Mouse (Mus musculus) heart, postnatal 0 days (tissue): ENCODE results near the gene Olfr18. TPM values are rescaled to one million over a fixed set of nuclear protein-coding genes. Genes with fewer than 3 reads are reported as not detected.
"Not testable (repeated sequence)": the region's sequence is repeated elsewhere in the genome, so short reads cannot be mapped to it uniquely, and the experiment has no call there.

ENCODE experiments used
- ATAC-seq: fragments of 200-750 bp; cut with Nextera tagmentation; 2 replicates; pipeline ENCODE4 v1.8.0; 2017; ENCODE audit warnings: low read depth, moderate number of reproducible peaks, moderate library complexity; ENCODE audit not compliant: insufficient read depth
- DNase-seq: peaks from one replicate; pipeline ENCODE4 v3.0.0-alpha.2; 2016; ENCODE audit warnings: low spot score
- H3K27ac ChIP-seq: fragments of 300-500 bp; sonication (generic); 2 replicates; pipeline ENCODE4 v1.5.1; 2014; ENCODE audit warnings: low read depth, mild to moderate bottlenecking
- H3K27me3 ChIP-seq: fragments of 300-500 bp; sonication (generic); 2 replicates; pipeline ENCODE4 v1.6.1; 2014; ENCODE audit warnings: low read length, mixed read lengths; ENCODE audit not compliant: control insufficient read depth, insufficient read depth
- H3K36me3 ChIP-seq: fragments of 300-500 bp; sonication (generic); replicated peaks from 2 replicates; pipeline ENCODE4 v1.6.1; 2014; ENCODE audit warnings: low read length, mixed read lengths; ENCODE audit not compliant: control insufficient read depth, insufficient read depth
- H3K4me1 ChIP-seq: fragments of 300-500 bp; sonication (generic); 2 replicates; pipeline ENCODE4 v1.6.1; 2014; ENCODE audit warnings: antibody characterized with exemption; ENCODE audit not compliant: control insufficient read depth, insufficient read depth
- H3K4me2 ChIP-seq: fragments of 300-500 bp; sonication (generic); 2 replicates; pipeline ENCODE4 v1.6.1; 2014; ENCODE audit warnings: low read depth, mild to moderate bottlenecking, low read length, moderate library complexity
- H3K4me3 ChIP-seq: fragments of 300-500 bp; sonication (generic); 2 replicates; pipeline ENCODE4 v1.5.1; 2014; ENCODE audit warnings: low read depth, low read length
- H3K9ac ChIP-seq: fragments of 300-500 bp; sonication (generic); replicated peaks from 2 replicates; pipeline ENCODE4 v1.6.1; 2014; ENCODE audit warnings: low read depth, low read length, mixed read lengths
- H3K9me3 ChIP-seq: fragments of 300-500 bp; sonication (generic); replicated peaks from 2 replicates; pipeline ENCODE4 v1.6.1; 2016; ENCODE audit warnings: low read length; ENCODE audit not compliant: control insufficient read depth
- CTCF ChIP-seq: IDR thresholded peaks from 2 replicates; pipeline ENCODE4 v1.5.1; 2016; ENCODE audit warnings: antibody characterized with exemption, control low read depth, low read depth
- EP300 ChIP-seq: IDR thresholded peaks from 2 replicates; pipeline ENCODE4 v1.6.1; 2016; ENCODE audit warnings: antibody characterized with exemption, low read depth
- WGBS: fragments of 180-500 bp; shearing (Covaris S2); extraction: QIAGEN DNeasy Blood & Tissue Kit; methylation state at CpG from one replicate; pipeline ENCODE4 v1.1.7; 2014; 5-methylcytosine and 5-hydroxymethylcytosine counted together
- polyA plus RNA-seq: library from polyadenylated mRNA; unstranded; fragments of >200 nt; fragmentation: Nextera tagmentation; extraction: Ambion mirVana; gene quantifications from 2 replicates; pipeline ENCODE4 v1.2.1, GENCODE M21; 2015
- total RNA-seq: library from RNA; depleted of rRNA; stranded (reverse); fragments of >200 nt; gene quantifications from 2 replicates; pipeline ENCODE4 v1.2.3, GENCODE M21; 2014; ENCODE audit warnings: low replicate concordance; rRNA removed

The Olfr18 gene
- total and polyA plus RNA-seq, 2 experiments from 2014 or later = not detected

GRCm38 (mm10) chr9:20367311-20367710 lies 31.4 kb upstream of the Olfr18 start:
- no peaks in the 10 kb centered on the region for H3K27me3 ChIP-seq
- DNase-seq = no peak
- 89% methylated on average over 2 of the region's 2 CpGs for WGBS
- no peak overlapping the region for H3K4me3 ChIP-seq
- H3K27ac ChIP-seq = no peak overlapping the region
- H3K36me3 ChIP-seq = peaks cover 7% of the 10 kb centered on the region; the same call in 1 of the 2 replicates
- no peak overlapping the region for H3K9ac ChIP-seq
- H3K4me1 ChIP-seq = no peaks in the 10 kb centered on the region
- no peak overlapping the region for H3K4me2 ChIP-seq
- no peak for ATAC-seq
- TF ChIP-seq CTCF (no peak), EP300 (no peak)
- 0 out of 2 replicates have a peak, but pooled peaks cover 4% of the 10 kb centered on the region for H3K9me3 ChIP-seq

GRCm38 (mm10) chr9:20348501-20348900 lies 12.6 kb upstream of the Olfr18 start:
- Histone ChIP-seq H3K9me3 (peaks cover 10% of the 10 kb centered on the region), H3K4me2 (no peak overlapping the region), H3K27ac (no peak overlapping the region), H3K27me3 (no peaks in the 10 kb centered on the region), H3K4me3 (no peak overlapping the region), H3K4me1 (no peaks in the 10 kb centered on the region), H3K9ac (no peak overlapping the region), H3K36me3 (peaks cover 35% of the 10 kb centered on the region)
- DNase-seq (no peak), ATAC-seq (no peak)
- WGBS = 77% methylated on average over 4 of the region's 4 CpGs
- no peak for TF ChIP-seq CTCF
- no peak for TF ChIP-seq EP300

- Histone ChIP-seq H3K27ac (no peak within 1 kb of the TSS), H3K9me3 (no peaks in the 10 kb centered on the region), H3K9ac (no peak within 1 kb of the TSS), H3K4me3 (no peak within 1 kb of the TSS), H3K4me2 (no peak within 1 kb of the TSS), H3K27me3 (no peaks in the 10 kb centered on the region), H3K36me3 (no peaks in the 10 kb centered on the region), H3K4me1 (no peaks in the 10 kb centered on the region)
- 71% methylated on average over 1 of the region's 1 CpGs for WGBS
- DNase-seq (no peak), ATAC-seq (no peak)
- TF ChIP-seq EP300 = no peak
- TF ChIP-seq CTCF = no peak
These were observed 37.7 kb downstream of the Olfr18 start, which contains the start of gene Olfr873 for GRCm38 (mm10) chr9:20298232-20298631. TSS of gene Olfr873 (plus strand) at chr9:20298532.

GRCm38 (mm10) chr9:20295562-20295961 lies 40.3 kb downstream of the Olfr18 start:
- H3K4me3 ChIP-seq, H3K4me1 ChIP-seq, H3K9me3 ChIP-seq, DNase-seq, H3K36me3 ChIP-seq, ATAC-seq, H3K27me3 ChIP-seq, H3K27ac ChIP-seq, H3K9ac ChIP-seq, H3K4me2 ChIP-seq: not testable (repeated sequence)
- 69% methylated on average over 5 of the region's 5 CpGs for WGBS

GRCm38 (mm10) chr9:20282051-20282450 lies 53.8 kb downstream of the Olfr18 start, which contains the start of gene Olfr39:
TSS of gene Olfr39 (plus strand) at chr9:20282351.
- no peak within 1 kb of the TSS for H3K4me3 ChIP-seq
- H3K4me2 ChIP-seq = no peak within 1 kb of the TSS
- no peaks in the 10 kb centered on the region for H3K36me3 ChIP-seq
- no peaks in the 10 kb centered on the region for H3K27me3 ChIP-seq
- 58% methylated on average over 1 of the region's 1 CpGs for WGBS
- no peaks in the 10 kb centered on the region for H3K9me3 ChIP-seq
- no peak for DNase-seq
- no peak within 1 kb of the TSS for H3K27ac ChIP-seq
- no peak for ATAC-seq
- no peaks in the 10 kb centered on the region for H3K4me1 ChIP-seq
- TF ChIP-seq EP300 (no peak), CTCF (no peak)
- H3K9ac ChIP-seq = no peak within 1 kb of the TSS

Other genes with a start within 250 kb of the Olfr18 start
- gene Olfr868, start 237.5 kb downstream of the Olfr18 start, total RNA-seq = not detected in 2 replicates
- gene Olfr868, start 237.5 kb downstream of the Olfr18 start, polyA plus RNA-seq = not detected in 2 replicates
- not detected in 2 replicates for gene Olfr869, start 207.1 kb downstream of the Olfr18 start, total RNA-seq
- not detected in 2 replicates for gene Olfr869, start 207.1 kb downstream of the Olfr18 start, polyA plus RNA-seq
- gene Olfr870, start 162.0 kb downstream of the Olfr18 start, total RNA-seq = not detected in 2 replicates
- gene Olfr870, start 162.0 kb downstream of the Olfr18 start, polyA plus RNA-seq = not detected in 2 replicates
- not detected in 2 replicates for gene Olfr871, start 123.9 kb downstream of the Olfr18 start, total RNA-seq
- gene Olfr871, start 123.9 kb downstream of the Olfr18 start, polyA plus RNA-seq = not detected in 2 replicates
- not detected in 2 replicates for gene Olfr872, start 99.0 kb downstream of the Olfr18 start, total RNA-seq
- gene Olfr872, start 99.0 kb downstream of the Olfr18 start, polyA plus RNA-seq = not detected in 2 replicates
- not detected in 2 replicates for gene Olfr39, start 53.7 kb downstream of the Olfr18 start, total RNA-seq
- not detected in 2 replicates for gene Olfr39, start 53.7 kb downstream of the Olfr18 start, polyA plus RNA-seq
- not detected in 2 replicates for gene Olfr873, start 37.6 kb downstream of the Olfr18 start, total RNA-seq
- gene Olfr873, start 37.6 kb downstream of the Olfr18 start, polyA plus RNA-seq = 0.05 TPM in 1 of 2 replicates, not detected in the other
- 4.7 and 4.8 TPM in 2 replicates for gene Zfp560, start 49.1 kb upstream of the Olfr18 start, total RNA-seq
- 53.2 and 53.6 TPM in 2 replicates for gene Zfp560, start 49.1 kb upstream of the Olfr18 start, polyA plus RNA-seq
- 10.0 and 13.4 TPM in 2 replicates for gene Zfp26, start 124.1 kb upstream of the Olfr18 start, total RNA-seq
- 3.8 and 5.7 TPM in 2 replicates for gene Zfp26, start 124.1 kb upstream of the Olfr18 start, polyA plus RNA-seq
- 10.4 and 13.7 TPM in 2 replicates for gene Zfp426, start 156.7 kb upstream of the Olfr18 start, total RNA-seq
- 7.9 and 9.0 TPM in 2 replicates for gene Zfp426, start 156.7 kb upstream of the Olfr18 start, polyA plus RNA-seq
- 26.8 and 50.1 TPM in 2 replicates for gene Zfp266, start 185.3 kb upstream of the Olfr18 start, total RNA-seq
- 25.4 and 28.7 TPM in 2 replicates for gene Zfp266, start 185.3 kb upstream of the Olfr18 start, polyA plus RNA-seq
- 4.2 and 8.0 TPM in 2 replicates for gene Zfp846, start 245.2 kb upstream of the Olfr18 start, total RNA-seq
- 8.5 and 9.4 TPM in 2 replicates for gene Zfp846, start 245.2 kb upstream of the Olfr18 start, polyA plus RNA-seq